Mouse (Mus musculus) small intestine, adult 2 months (tissue): ENCODE data around the gene Trarg1. TPM values are rescaled to one million over a fixed set of nuclear protein-coding genes. Genes with fewer than 3 reads are reported as not detected.

Source experiments
- H3K27ac ChIP-seq: fragments of 200-500 bp; 2 replicates; pipeline ENCODE4 v1.5.1; 2012; ENCODE audit warnings: low read depth, low read length, control low read depth, inconsistent platforms; ENCODE audit not compliant: insufficient read depth
- H3K27me3 ChIP-seq: fragments of 200-500 bp; 2 replicates; pipeline ENCODE4 v1.6.1; 2012; ENCODE audit warnings: mild to moderate bottlenecking, moderate library complexity, low read length, inconsistent platforms; ENCODE audit not compliant: control insufficient read depth, insufficient read depth
- H3K36me3 ChIP-seq: fragments of 200-500 bp; 2 replicates; pipeline ENCODE4 v1.6.1; 2012; ENCODE audit warnings: mild to moderate bottlenecking, low read length, control low read depth, inconsistent platforms; ENCODE audit not compliant: control insufficient read depth, insufficient read depth
- H3K4me1 ChIP-seq: fragments of 200-500 bp; 2 replicates; pipeline ENCODE4 v1.6.1; 2012; ENCODE audit warnings: low read length, inconsistent platforms, mixed read lengths; ENCODE audit not compliant: control insufficient read depth, insufficient read depth, insufficient read length
- H3K4me3 ChIP-seq: fragments of 200-500 bp; 2 replicates; pipeline ENCODE4 v1.5.1; 2012; ENCODE audit warnings: low read depth, mild to moderate bottlenecking, control low read depth, inconsistent platforms, low read length, moderate library complexity
- CTCF ChIP-seq: fragments of 200-500 bp; IDR thresholded peaks from 2 replicates; pipeline ENCODE4 v1.5.1; 2012; ENCODE audit warnings: low read depth, mild to moderate bottlenecking, control low read depth, inconsistent platforms, low read length, moderate library complexity, mixed read lengths; ENCODE audit not compliant: insufficient replicate concordance, insufficient read length; ENCODE audit errors: extremely low read depth
- POLR2A ChIP-seq: fragments of 200-500 bp; IDR thresholded peaks from 2 replicates; pipeline ENCODE4 v1.6.1; 2012; ENCODE audit warnings: low read depth, mild to moderate bottlenecking, control low read depth, inconsistent platforms, low read length, moderate library complexity
- WGBS: fragments of 180-500 bp; shearing (Covaris S2); methylation state at CpG from one replicate; pipeline ENCODE4 v1.1.7; 2018; 5-methylcytosine and 5-hydroxymethylcytosine counted together
- polyA plus RNA-seq: library from polyadenylated mRNA; depleted of rRNA; stranded (reverse); fragments of >200 nt; gene quantifications from 2 replicates; pipeline ENCODE4 v1.2.3, GENCODE M21; 2012

Trarg1 gene
- polyA plus RNA-seq, 1 experiment: 0.47 TPM

DNA sequence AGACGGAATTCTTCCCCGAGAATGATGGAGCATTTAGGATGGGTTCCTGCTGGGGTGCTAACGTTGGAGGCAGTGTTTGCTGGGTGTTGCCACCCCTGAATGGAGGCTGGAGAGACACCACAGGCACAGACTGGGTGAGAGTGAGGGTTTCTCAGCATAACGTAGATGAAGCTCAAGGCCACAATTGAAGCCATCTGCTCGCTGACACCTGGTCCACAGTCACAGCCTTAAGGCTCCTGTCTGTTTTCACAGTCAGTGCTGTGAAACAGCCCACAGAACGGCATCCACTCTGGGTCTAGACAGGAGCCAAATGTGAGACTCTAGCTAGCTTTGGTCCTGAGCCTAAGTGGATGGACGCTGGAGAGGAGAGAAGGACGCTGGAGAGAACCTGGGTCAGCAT lies 5.4 kb upstream of the Trarg1 start:
- TF ChIP-seq CTCF (no peak), POLR2A (no peak)
- H3K36me3 ChIP-seq: no peaks in the 10 kb centered on the region
- peaks cover 21% of the 10 kb centered on the region for H3K27me3 ChIP-seq
- 47% methylated on average over 8 of the region's 8 CpGs for WGBS
- H3K4me3 ChIP-seq: no peak overlapping the region
- peaks cover 2% of the 10 kb centered on the region; the same call in 1 of the 2 replicates for H3K4me1 ChIP-seq
- H3K27ac ChIP-seq: no peak overlapping the region

GRCm38 (mm10) chr11:76674704-76675103 lies 4.9 kb upstream of the Trarg1 start:
- no peaks in the 10 kb centered on the region for H3K36me3 ChIP-seq
- peaks cover 2% of the 10 kb centered on the region; the same call in 1 of the 2 replicates for H3K4me1 ChIP-seq
- H3K27ac ChIP-seq: no peak overlapping the region
- H3K4me3 ChIP-seq: no peak overlapping the region
- 29% methylated on average over 4 of the region's 4 CpGs for WGBS
- TF ChIP-seq CTCF (no peak), POLR2A (no peak)
- peaks cover 21% of the 10 kb centered on the region for H3K27me3 ChIP-seq

GRCm38 (mm10) chr11:76685604-76686003 lies 6.0 kb downstream of the Trarg1 start:
- Histone ChIP-seq H3K36me3 (no peaks in the 10 kb centered on the region), H3K27ac (no peak overlapping the region), H3K4me1 (no peaks in the 10 kb centered on the region), H3K27me3 (no peaks in the 10 kb centered on the region), H3K4me3 (no peak overlapping the region)
- 52% methylated on average over 2 of the region's 2 CpGs for WGBS
- no peak for TF ChIP-seq POLR2A
- no peak for TF ChIP-seq CTCF

DNA sequence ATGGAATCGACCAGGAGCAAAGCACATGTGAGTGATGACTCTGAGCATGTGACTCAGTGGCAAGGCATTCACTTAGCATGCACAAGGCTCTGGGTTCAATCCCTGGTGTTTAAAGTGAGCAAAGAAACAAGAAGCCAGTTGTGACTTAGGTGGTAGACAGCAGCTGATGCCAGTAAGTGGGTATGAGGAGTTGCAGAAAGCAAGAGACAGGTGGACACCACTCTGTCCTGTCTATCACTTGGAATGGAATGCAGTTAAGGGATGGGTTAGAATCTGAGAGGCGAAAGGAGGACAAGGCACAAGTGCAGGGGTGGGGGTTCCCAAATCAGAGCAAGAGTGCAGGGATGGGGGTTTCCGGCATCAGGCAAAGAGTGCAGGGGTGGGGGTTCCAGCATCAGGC lies 12.5 kb downstream of the Trarg1 start:
- Histone ChIP-seq H3K27me3 (no peaks in the 10 kb centered on the region), H3K4me1 (no peaks in the 10 kb centered on the region), H3K36me3 (no peaks in the 10 kb centered on the region), H3K4me3 (no peak overlapping the region), H3K27ac (no peak overlapping the region)
- WGBS: 73% methylated on average over 3 of the region's 3 CpGs
- TF ChIP-seq CTCF (no peak), POLR2A (no peak)

- no peaks in the 10 kb centered on the region for H3K27me3 ChIP-seq
- TF ChIP-seq POLR2A (no peak), CTCF (no peak)
- no peaks in the 10 kb centered on the region for H3K36me3 ChIP-seq
- no peak overlapping the region for H3K27ac ChIP-seq
- H3K4me1 ChIP-seq: no peaks in the 10 kb centered on the region; the same call in 1 of the 2 replicates
- WGBS: 66% methylated on average over 6 of the region's 6 CpGs
- H3K4me3 ChIP-seq: no peak overlapping the region
These were observed 16.2 kb downstream of the Trarg1 start for GRCm38 (mm10) chr11:76695810-76696209.

DNA sequence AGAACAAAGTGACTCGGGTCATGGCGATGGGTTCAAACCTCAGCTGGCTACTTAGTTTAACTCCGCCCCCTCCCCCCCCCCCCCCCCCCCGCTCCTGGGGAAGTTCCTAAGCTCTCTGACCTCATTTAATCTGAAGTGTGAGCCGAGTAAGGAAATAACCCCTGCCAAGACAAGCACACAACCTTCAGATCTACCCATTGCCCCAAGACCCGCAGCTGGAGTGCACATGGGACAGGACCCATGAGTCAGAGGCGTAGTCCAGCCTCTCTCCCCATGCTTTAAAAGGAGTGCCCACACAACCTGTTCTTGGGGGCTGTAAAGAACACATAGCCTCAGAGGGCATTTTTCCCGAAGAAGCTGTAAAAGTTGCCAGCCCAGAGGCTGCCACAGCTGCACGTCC lies 20.0 kb downstream of the Trarg1 start:
- TF ChIP-seq POLR2A (no peak), CTCF (no peak)
- H3K4me3 ChIP-seq: peak overlapping the region; percentile 36
- no peaks in the 10 kb centered on the region for H3K36me3 ChIP-seq
- no peak overlapping the region for H3K27ac ChIP-seq
- 24% methylated on average over 7 of the region's 9 CpGs for WGBS
- H3K4me1 ChIP-seq: no peaks in the 10 kb centered on the region; the same call in 1 of the 2 replicates
- H3K27me3 ChIP-seq: no peaks in the 10 kb centered on the region

DNA sequence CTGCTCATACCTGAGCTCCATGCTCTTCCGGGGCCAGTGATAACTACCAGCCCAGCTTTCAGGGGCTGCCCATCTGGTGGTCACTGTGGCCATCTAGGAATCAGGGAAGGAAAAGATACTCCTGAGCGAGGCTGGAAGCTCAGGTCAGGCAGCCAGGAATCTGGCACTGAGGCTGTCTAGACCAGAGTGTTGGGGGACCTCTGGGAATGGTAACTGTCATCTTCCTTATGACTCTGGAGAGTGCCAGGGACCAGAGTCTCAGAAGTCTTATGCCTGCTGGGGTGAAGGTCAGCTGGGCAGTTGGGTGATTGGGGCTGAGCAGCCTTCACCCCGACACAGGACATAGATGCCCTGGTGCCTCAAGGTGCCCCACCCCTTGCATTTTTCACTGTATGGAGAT lies 28.0 kb downstream of the Trarg1 start:
- Histone ChIP-seq H3K27ac (no peak overlapping the region), H3K4me1 (no peaks in the 10 kb centered on the region; the same call in 1 of the 2 replicates), H3K36me3 (no peaks in the 10 kb centered on the region), H3K4me3 (no peak overlapping the region), H3K27me3 (no peaks in the 10 kb centered on the region)
- 86% methylated on average over 3 of the region's 3 CpGs for WGBS
- TF ChIP-seq POLR2A (no peak), CTCF (no peak)

- no peaks in the 10 kb centered on the region for H3K27me3 ChIP-seq
- H3K27ac ChIP-seq: no peak overlapping the region
- H3K36me3 ChIP-seq: no peaks in the 10 kb centered on the region
- H3K4me1 ChIP-seq: no peaks in the 10 kb centered on the region; the same call in 1 of the 2 replicates
- TF ChIP-seq CTCF (no peak), POLR2A (no peak)
- 90% methylated on average over 1 of the region's 1 CpGs for whole genome bisulfite sequencing
- no peak overlapping the region for H3K4me3 ChIP-seq
These were observed 28.5 kb downstream of the Trarg1 start for GRCm38 (mm10) chr11:76708066-76708465.
